Mouse (Mus musculus) cortical plate, adult 2 months (tissue): ENCODE measurements at regions not wholly inside any gene's neighbourhood (a gene's known extent, or its start where the extent isn't known, plus 50 kb on each side); places are given as distances from the start of the nearest gene placed in this dataset.

ENCODE experiments used
- CTCF ChIP-seq: fragments of 200-500 bp; IDR thresholded peaks from 2 replicates; pipeline ENCODE4 v1.5.1; 2011; ENCODE audit warnings: mild to moderate bottlenecking, control low read depth, low read length; ENCODE audit not compliant: insufficient read depth; ENCODE audit errors: extremely low read depth
- POLR2A ChIP-seq: fragments of 200-500 bp; IDR thresholded peaks from 2 replicates; pipeline ENCODE4 v1.6.1; 2011; ENCODE audit warnings: mild to moderate bottlenecking, low read length, control low read depth; ENCODE audit not compliant: insufficient read depth; ENCODE audit errors: extremely low read depth

DNA sequence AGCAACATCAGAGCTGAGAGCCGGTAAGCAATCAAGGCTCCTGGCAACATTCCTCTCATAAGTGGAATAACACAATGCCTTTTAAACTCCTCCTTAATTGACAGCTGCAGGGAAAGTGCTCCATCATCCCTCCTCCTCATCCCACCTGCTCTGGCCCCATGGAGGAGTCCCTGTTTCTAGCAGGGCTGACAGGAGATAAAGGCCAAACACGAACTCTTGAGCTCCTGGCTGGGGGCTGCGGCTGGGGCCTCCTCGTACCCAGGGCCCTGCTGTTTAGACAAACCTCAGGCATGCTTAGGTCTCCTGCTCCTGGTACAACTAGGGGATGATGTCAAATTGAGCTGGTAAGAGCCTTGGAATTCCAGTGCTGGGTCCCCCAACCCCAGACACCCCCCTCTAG is 66.2 kb upstream of the Podxl start:
- TF ChIP-seq CTCF (no peak), POLR2A (no peak)
